Mouse (Mus musculus): ENCODE measurements at regions not wholly inside any gene's neighbourhood (a gene's known extent, or its start where the extent isn't known, plus 50 kb on each side); places are given as distances from the start of the nearest gene placed in this dataset.

GRCm38 (mm10) chr13:107505318-107505717 lies 483.4 kb upstream of the Kif2a start:
- TF ChIP-seq CTCF (IDR thresholded peaks at IDR 0.05; ENCODE audit: insufficient read depth, low read depth, low read length) (no peak), POLR2A (IDR thresholded peaks at IDR 0.05; ENCODE audit: insufficient read depth, low read depth, low read length) (no peak)
